Mouse (Mus musculus): ENCODE results near the gene Pramel1. TPM values are rescaled to one million over a fixed set of nuclear protein-coding genes. Genes with fewer than 3 reads are reported as not detected.

The Pramel1 gene
- not detected for total RNA-seq (2023)

GRCm38 (mm10) chr4:143394181-143394580 is at the start of gene Pramel1:
Gene Pramel1 (plus strand): TSS chr4:143394428.

GRCm38 (mm10) chr4:143349484-143349906 is 44.7 kb upstream of the Pramel1 start, which contains the start of gene Lrrc38:
Gene Lrrc38 (plus strand): TSS chr4:143349757.

GRCm38 (mm10) chr4:143412219-143413092 is 18.2 kb downstream of the Pramel1 start, which contains the start of gene Pramef8:
Gene Pramef8 (plus strand): TSS chr4:143412426.

Other genes starting within 250 kb of the Pramel1 start
- gene Prdm2, start 181.4 kb upstream of the Pramel1 start, total RNA-seq (2023): 78.8 TPM
- not detected for gene Pdpn, start 94.9 kb upstream of the Pramel1 start, total RNA-seq (2023)
- not detected for gene Lrrc38, start 44.7 kb upstream of the Pramel1 start, total RNA-seq (2023)
- 51.8 TPM for gene Pramef8, start 18.0 kb downstream of the Pramel1 start, total RNA-seq (2023)
- gene Oog4, start 55.9 kb downstream of the Pramel1 start, total RNA-seq (2023): not detected
- not detected for gene Gm13043, start 116.9 kb downstream of the Pramel1 start, total RNA-seq (2023)
- gene Gm13040, start 141.5 kb downstream of the Pramel1 start, total RNA-seq (2023): not detected
- not detected for gene BC080695, start 157.3 kb downstream of the Pramel1 start, total RNA-seq (2023)
- gene Gm13057, start 157.3 kb downstream of the Pramel1 start, total RNA-seq (2023): not detected
- gene Gm13083, start 220.6 kb downstream of the Pramel1 start, total RNA-seq (2023): not detected

Measured in CD4-positive naive resting alpha-beta T cell, adult 76 days (primary cell).